Mouse (Mus musculus) gastrocnemius, adult 2 months (tissue): ENCODE measurements at regions not wholly inside any gene's neighbourhood (a gene's known extent, or its start where the extent isn't known, plus 50 kb on each side); places are given as distances from the start of the nearest gene placed in this dataset.

Experiments used
- DNase-seq: peaks from one replicate; pipeline ENCODE4 v3.0.0; 2022
- H3K27ac ChIP-seq: fragments of 200-600 bp; 2 replicates; pipeline ENCODE4 v1.8.1; 2022; ENCODE audit warnings: mild to moderate bottlenecking
- H3K4me3 ChIP-seq: fragments of 200-600 bp; 2 replicates; pipeline ENCODE4 v1.8.1; 2022; ENCODE audit warnings: mild to moderate bottlenecking, moderate library complexity
- CTCF ChIP-seq: fragments of 200-600 bp; IDR thresholded peaks from 2 replicates; pipeline ENCODE4 v1.8.1; 2022; ENCODE audit warnings: antibody characterized with exemption, mild to moderate bottlenecking, moderate library complexity
- intact Hi-C: fragments of 180-260 bp; cut with DNase I; formaldehyde crosslinking; loops from one replicate; pipeline ENCODE4 v1.15.1; 2025

GRCm38 (mm10) chr1:169166041-169166850 is 365.0 kb downstream of the Nuf2 start:
- DNase-seq: peak; percentile 14
- TF ChIP-seq CTCF: no peak

GRCm38 (mm10) chr1:169160858-169161257 is 370.4 kb downstream of the Nuf2 start:
- no peak for TF ChIP-seq CTCF
- intact Hi-C loops: no loop called here
- no peak overlapping the region for H3K4me3 ChIP-seq
- DNase-seq: no peak
- no peak overlapping the region for H3K27ac ChIP-seq

More at GRCm38 (mm10) chr1:169166041-169166850, 365.0 kb downstream of the Nuf2 start:
- no peak overlapping the region for H3K4me3 ChIP-seq
- H3K27ac ChIP-seq: no peak overlapping the region
- intact Hi-C loops: no loop called here

GRCm38 (mm10) chr1:169160220-169160619 is 371.0 kb downstream of the Nuf2 start:
- Histone ChIP-seq H3K27ac (no peak overlapping the region), H3K4me3 (no peak overlapping the region)
- DNase-seq: no peak
- intact Hi-C loops: no loop called here
- no peak for TF ChIP-seq CTCF

GRCm38 (mm10) chr1:169159786-169160185 is 371.5 kb downstream of the Nuf2 start:
- DNase-seq: no peak
- no peak overlapping the region for H3K4me3 ChIP-seq
- no peak overlapping the region for H3K27ac ChIP-seq
- intact Hi-C loops: no loop called here
- TF ChIP-seq CTCF: no peak

- no peak for DNase-seq
- TF ChIP-seq CTCF: no peak
- H3K27ac ChIP-seq: no peak overlapping the region
- H3K4me3 ChIP-seq: no peak overlapping the region
- intact Hi-C loops: no loop called here
These were observed 373.8 kb downstream of the Nuf2 start for GRCm38 (mm10) chr1:169157496-169157895.

- no peak for TF ChIP-seq CTCF
- no peak for DNase-seq
- H3K27ac ChIP-seq: no peak overlapping the region
- H3K4me3 ChIP-seq: no peak overlapping the region
- intact Hi-C loops: no loop called here
These were observed 374.4 kb downstream of the Nuf2 start for GRCm38 (mm10) chr1:169156875-169157274.

- no peak for TF ChIP-seq CTCF
- no peak overlapping the region for H3K4me3 ChIP-seq
- no peak overlapping the region for H3K27ac ChIP-seq
- intact Hi-C loops: no loop called here
- no peak for DNase-seq
These were observed 375.5 kb downstream of the Nuf2 start for GRCm38 (mm10) chr1:169155484-169156459.

- H3K4me3 ChIP-seq: no peak overlapping the region
- no peak for TF ChIP-seq CTCF
- intact Hi-C loops: no loop called here
- DNase-seq: no peak
- H3K27ac ChIP-seq: no peak overlapping the region
These were observed 389.0 kb downstream of the Nuf2 start for GRCm38 (mm10) chr1:169142216-169142615.

GRCm38 (mm10) chr1:169140056-169140455 is 391.2 kb downstream of the Nuf2 start:
- TF ChIP-seq CTCF: no peak
- no peak overlapping the region for H3K4me3 ChIP-seq
- DNase-seq: no peak
- H3K27ac ChIP-seq: no peak overlapping the region
- intact Hi-C loops: no loop called here

GRCm38 (mm10) chr1:169139507-169139906 is 391.8 kb downstream of the Nuf2 start:
- H3K27ac ChIP-seq: no peak overlapping the region
- H3K4me3 ChIP-seq: no peak overlapping the region
- intact Hi-C loops: no loop called here
- peak; percentile 20 for DNase-seq
- no peak for TF ChIP-seq CTCF

GRCm38 (mm10) chr1:169139184-169139486 is 392.1 kb downstream of the Nuf2 start:
- intact Hi-C loops: no loop called here
- no peak for DNase-seq
- Histone ChIP-seq H3K27ac (no peak overlapping the region), H3K4me3 (no peak overlapping the region)
- no peak for TF ChIP-seq CTCF

GRCm38 (mm10) chr1:169138404-169139183 is 392.7 kb downstream of the Nuf2 start:
- DNase-seq: no peak
- no peak overlapping the region for H3K4me3 ChIP-seq
- no peak for TF ChIP-seq CTCF
- no peak overlapping the region for H3K27ac ChIP-seq
- intact Hi-C loops: no loop called here
